Mouse (Mus musculus): ENCODE measurements at regions not wholly inside any gene's neighbourhood (a gene's known extent, or its start where the extent isn't known, plus 50 kb on each side); places are given as distances from the start of the nearest gene placed in this dataset.
A peak's percentile ranks its signal among the peaks of the same experiment; 100 is the strongest.

GRCm38 (mm10) chr17:83102675-83103412, 112.2 kb upstream of the Pkdcc start:
- Histone ChIP-seq H3K9ac (no peak overlapping the region), H3K36me3 (replicated peaks) (no peaks in the 10 kb centered on the region), H3K4me3 (no peak overlapping the region), H3K9me3 (no peaks in the 10 kb centered on the region), H3K27me3 (replicated peaks) (no peaks in the 10 kb centered on the region), H3K4me2 (no peak overlapping the region), H3K27ac (no peak overlapping the region), H3K4me1 (no peaks in the 10 kb centered on the region)
- WGBS = 82% methylated on average over 6 of the region's 6 CpGs
- ATAC-seq (replicated peaks) = no peak

GRCm38 (mm10) chr17:83108151-83108550, 106.9 kb upstream of the Pkdcc start:
- WGBS = 71% methylated on average over 10 of the region's 10 CpGs

GRCm38 (mm10) chr17:83109792-83110440, 105.2 kb upstream of the Pkdcc start:
- H3K4me2 ChIP-seq = no peak overlapping the region
- no peak overlapping the region for H3K9ac ChIP-seq
- peak; percentile 41; the same call in 1 of the 2 replicates for ATAC-seq (replicated peaks)
- H3K27me3 ChIP-seq (replicated peaks) = no peaks in the 10 kb centered on the region
- H3K36me3 ChIP-seq (replicated peaks) = no peaks in the 10 kb centered on the region
- H3K4me1 ChIP-seq = no peaks in the 10 kb centered on the region
- H3K4me3 ChIP-seq = no peak overlapping the region
- H3K27ac ChIP-seq = no peak overlapping the region
- WGBS = 66% methylated on average over 10 of the region's 10 CpGs
- no peaks in the 10 kb centered on the region for H3K9me3 ChIP-seq

More at GRCm38 (mm10) chr17:83108151-83108550, 106.9 kb upstream of the Pkdcc start:
- no peak overlapping the region for H3K4me2 ChIP-seq
- H3K9ac ChIP-seq = no peak overlapping the region
- no peaks in the 10 kb centered on the region for H3K27me3 ChIP-seq (replicated peaks)
- no peaks in the 10 kb centered on the region for H3K9me3 ChIP-seq
- no peaks in the 10 kb centered on the region for H3K36me3 ChIP-seq (replicated peaks)
- no peak overlapping the region for H3K27ac ChIP-seq
- no peak for ATAC-seq (replicated peaks)
- no peaks in the 10 kb centered on the region for H3K4me1 ChIP-seq
- H3K4me3 ChIP-seq = no peak overlapping the region

- Histone ChIP-seq H3K36me3 (replicated peaks) (no peaks in the 10 kb centered on the region), H3K9me3 (no peaks in the 10 kb centered on the region), H3K27me3 (replicated peaks) (no peaks in the 10 kb centered on the region), H3K9ac (no peak overlapping the region), H3K4me3 (no peak overlapping the region), H3K4me1 (no peaks in the 10 kb centered on the region), H3K4me2 (no peak overlapping the region), H3K27ac (no peak overlapping the region)
- WGBS = 79% methylated on average over 8 of the region's 8 CpGs
- ATAC-seq (replicated peaks) = no peak
These were observed 104.5 kb upstream of the Pkdcc start for GRCm38 (mm10) chr17:83110556-83110955.

- no peak overlapping the region for H3K4me2 ChIP-seq
- 65% methylated on average over 4 of the region's 4 CpGs for WGBS
- no peak for ATAC-seq (replicated peaks)
- no peak overlapping the region for H3K4me3 ChIP-seq
- peaks cover 11% of the 10 kb centered on the region for H3K27me3 ChIP-seq (replicated peaks)
- H3K36me3 ChIP-seq (replicated peaks) = no peaks in the 10 kb centered on the region
- H3K9me3 ChIP-seq = no peaks in the 10 kb centered on the region
- H3K4me1 ChIP-seq = no peaks in the 10 kb centered on the region
- no peak overlapping the region for H3K9ac ChIP-seq
- H3K27ac ChIP-seq = no peak overlapping the region
These were observed 99.9 kb upstream of the Pkdcc start for GRCm38 (mm10) chr17:83115146-83115545.

GRCm38 (mm10) chr17:83115832-83116480, 99.1 kb upstream of the Pkdcc start:
- Histone ChIP-seq H3K9ac (no peak overlapping the region), H3K4me1 (no peaks in the 10 kb centered on the region), H3K27me3 (replicated peaks) (peaks cover 11% of the 10 kb centered on the region), H3K36me3 (replicated peaks) (no peaks in the 10 kb centered on the region), H3K4me3 (no peak overlapping the region), H3K9me3 (no peaks in the 10 kb centered on the region), H3K4me2 (no peak overlapping the region), H3K27ac (no peak overlapping the region)
- no peak for ATAC-seq (replicated peaks)
- 38% methylated on average over 6 of the region's 6 CpGs for WGBS

- Histone ChIP-seq H3K27ac (no peak overlapping the region), H3K9me3 (no peaks in the 10 kb centered on the region), H3K4me3 (no peak overlapping the region), H3K4me2 (no peak overlapping the region), H3K9ac (no peak overlapping the region), H3K36me3 (replicated peaks) (no peaks in the 10 kb centered on the region), H3K4me1 (peaks cover 17% of the 10 kb centered on the region), H3K27me3 (replicated peaks) (peaks cover 11% of the 10 kb centered on the region)
- peak; percentile 32; the same call in 1 of the 2 replicates for ATAC-seq (replicated peaks)
- 35% methylated on average over 16 of the region's 16 CpGs for WGBS
These were observed 94.3 kb upstream of the Pkdcc start for GRCm38 (mm10) chr17:83120665-83121232.

GRCm38 (mm10) chr17:83122525-83123280, 92.4 kb upstream of the Pkdcc start:
- peaks cover 18% of the 10 kb centered on the region for H3K4me1 ChIP-seq
- peak overlapping the region; percentile 5; the same call in 1 of the 2 replicates for H3K4me3 ChIP-seq
- H3K27ac ChIP-seq = no peak overlapping the region
- H3K9me3 ChIP-seq = no peaks in the 10 kb centered on the region
- peak; percentile 65 for ATAC-seq (replicated peaks)
- H3K27me3 ChIP-seq (replicated peaks) = peaks cover 7% of the 10 kb centered on the region; the same call in 1 of the 2 replicates
- no peak overlapping the region for H3K9ac ChIP-seq
- peak overlapping the region; percentile 35 for H3K4me2 ChIP-seq
- whole genome bisulfite sequencing = 4% methylated on average over 20 of the region's 20 CpGs
- H3K36me3 ChIP-seq (replicated peaks) = no peaks in the 10 kb centered on the region

- Histone ChIP-seq H3K27ac (no peak overlapping the region), H3K9me3 (no peaks in the 10 kb centered on the region), H3K9ac (no peak overlapping the region), H3K36me3 (replicated peaks) (no peaks in the 10 kb centered on the region), H3K27me3 (replicated peaks) (no peaks in the 10 kb centered on the region), H3K4me2 (no peak overlapping the region), H3K4me3 (no peak overlapping the region), H3K4me1 (peaks cover 39% of the 10 kb centered on the region)
- ATAC-seq (replicated peaks) = no peak
These were observed 90.0 kb upstream of the Pkdcc start for GRCm38 (mm10) chr17:83125057-83125456.

- no peaks in the 10 kb centered on the region for H3K36me3 ChIP-seq (replicated peaks)
- no peak overlapping the region; the same call in 1 of the 2 replicates for H3K27ac ChIP-seq
- peak; percentile 19; the same call in 1 of the 2 replicates for ATAC-seq (replicated peaks)
- H3K9ac ChIP-seq = no peak overlapping the region
- H3K4me1 ChIP-seq = peaks cover 31% of the 10 kb centered on the region
- H3K9me3 ChIP-seq = no peaks in the 10 kb centered on the region
- H3K27me3 ChIP-seq (replicated peaks) = no peaks in the 10 kb centered on the region
- no peak overlapping the region for H3K4me3 ChIP-seq
- H3K4me2 ChIP-seq = no peak overlapping the region
- WGBS = 39% methylated on average over 6 of the region's 6 CpGs
These were observed 87.2 kb upstream of the Pkdcc start for GRCm38 (mm10) chr17:83127842-83128241.

- H3K36me3 ChIP-seq (replicated peaks) = no peaks in the 10 kb centered on the region
- H3K9ac ChIP-seq = no peak overlapping the region
- H3K4me3 ChIP-seq = no peak overlapping the region
- peaks cover 27% of the 10 kb centered on the region for H3K4me1 ChIP-seq
- H3K27me3 ChIP-seq (replicated peaks) = no peaks in the 10 kb centered on the region
- peak; percentile 87 for ATAC-seq (replicated peaks)
- peak overlapping the region; percentile 21; the same call in 1 of the 2 replicates for H3K4me2 ChIP-seq
- 38% methylated on average over 14 of the region's 14 CpGs for WGBS
- peak overlapping the region; percentile 72 for H3K27ac ChIP-seq
- H3K9me3 ChIP-seq = no peaks in the 10 kb centered on the region
These were observed 86.1 kb upstream of the Pkdcc start for GRCm38 (mm10) chr17:83128843-83129544.

All from midbrain, embryonic 15.5 days (tissue).